Mouse (Mus musculus) liver, embryonic 13.5 days (tissue): ENCODE data around the gene Brwd3. TPM values are rescaled to one million over a fixed set of nuclear protein-coding genes. Genes with fewer than 3 reads are reported as not detected.

Experiments
- ATAC-seq: fragments of 200-750 bp; cut with Nextera tagmentation; 2 replicates; pipeline ENCODE4 v1.8.0; 2017; ENCODE audit warnings: low read depth, mild to moderate bottlenecking, moderate number of reproducible peaks, moderate library complexity
- DNase-seq: peaks from one replicate; pipeline ENCODE4 v3.0.0; 2022
- H3K27ac ChIP-seq: fragments of 300-500 bp; sonication (generic); 2 replicates; pipeline ENCODE4 v1.5.1; 2015; ENCODE audit warnings: moderate library complexity, mild to moderate bottlenecking, inconsistent platforms
- H3K27me3 ChIP-seq: fragments of 300-500 bp; sonication (generic); 2 replicates; pipeline ENCODE4 v1.6.1; 2015; ENCODE audit warnings: mild to moderate bottlenecking, inconsistent platforms
- H3K36me3 ChIP-seq: fragments of 300-500 bp; sonication (generic); 2 replicates; pipeline ENCODE4 v1.6.1; 2015; ENCODE audit warnings: mild to moderate bottlenecking, inconsistent platforms
- H3K4me1 ChIP-seq: fragments of 300-500 bp; sonication (generic); replicated peaks from 2 replicates; pipeline ENCODE4 v1.6.1; 2015; ENCODE audit warnings: inconsistent platforms
- H3K4me2 ChIP-seq: fragments of 300-500 bp; sonication (generic); 2 replicates; pipeline ENCODE4 v1.6.1; 2015; ENCODE audit warnings: inconsistent platforms, mild to moderate bottlenecking, moderate library complexity
- H3K4me3 ChIP-seq: fragments of 300-500 bp; sonication (generic); replicated peaks from 2 replicates; pipeline ENCODE4 v1.5.1; 2015; ENCODE audit warnings: mild to moderate bottlenecking, inconsistent platforms
- H3K9ac ChIP-seq: fragments of 300-500 bp; sonication (generic); 2 replicates; pipeline ENCODE4 v1.6.1; 2015; ENCODE audit warnings: mild to moderate bottlenecking, inconsistent platforms
- H3K9me3 ChIP-seq: fragments of 300-500 bp; sonication (generic); replicated peaks from 2 replicates; pipeline ENCODE4 v1.6.1; 2016; ENCODE audit warnings: inconsistent platforms
- WGBS: fragments of 180-500 bp; shearing (Covaris S2); methylation state at CpG from one replicate; pipeline ENCODE4 v1.1.7; 2015; ENCODE audit not compliant: insufficient replicate concordance; 5-methylcytosine and 5-hydroxymethylcytosine counted together
- polyA plus RNA-seq: library from polyadenylated mRNA; unstranded; fragments of >200 nt; fragmentation: Nextera tagmentation; extraction: Ambion mirVana; gene quantifications from 2 replicates; pipeline ENCODE4 v1.2.1, GENCODE M21; 2015

Gene Brwd3
- polyA plus RNA-seq, 1 experiment from 2014 or later: 1.2 TPM

DNA sequence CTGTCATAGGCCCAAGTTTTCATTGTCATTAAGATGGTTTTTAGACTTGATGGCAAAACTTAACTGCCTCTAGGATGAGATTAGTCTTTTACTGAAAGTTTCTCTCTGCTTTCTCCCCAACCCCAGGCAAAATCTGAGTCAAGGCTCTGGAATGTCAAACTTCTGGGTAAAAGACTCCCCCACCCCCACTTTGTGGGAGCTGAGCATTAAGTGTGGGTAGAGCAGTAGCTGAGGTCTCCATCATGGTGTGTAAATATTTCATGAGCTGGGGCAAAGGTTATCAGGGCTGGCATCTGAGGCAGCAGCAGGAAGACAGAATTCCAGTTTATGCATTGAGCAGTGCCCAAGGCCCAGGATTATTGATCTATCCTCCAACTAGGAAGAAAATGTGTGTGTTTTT is 102.4 kb downstream of the Brwd3 start:
- Histone ChIP-seq H3K4me2 (no peak overlapping the region), H3K4me1 (no peaks in the 10 kb centered on the region), H3K27ac (no peak overlapping the region), H3K36me3 (no peaks in the 10 kb centered on the region), H3K4me3 (no peak overlapping the region), H3K27me3 (no peaks in the 10 kb centered on the region), H3K9me3 (no peaks in the 10 kb centered on the region), H3K9ac (no peak overlapping the region)
- 0 out of 2 replicates have a peak, but pooled peaks have one; percentile 31 for ATAC-seq
- DNase-seq: no peak

- WGBS: 65% methylated on average over 1 of the region's 1 CpGs
- ATAC-seq: no peak
These were observed 104.6 kb downstream of the Brwd3 start for GRCm38 (mm10) chrX:108729564-108729963.

DNA sequence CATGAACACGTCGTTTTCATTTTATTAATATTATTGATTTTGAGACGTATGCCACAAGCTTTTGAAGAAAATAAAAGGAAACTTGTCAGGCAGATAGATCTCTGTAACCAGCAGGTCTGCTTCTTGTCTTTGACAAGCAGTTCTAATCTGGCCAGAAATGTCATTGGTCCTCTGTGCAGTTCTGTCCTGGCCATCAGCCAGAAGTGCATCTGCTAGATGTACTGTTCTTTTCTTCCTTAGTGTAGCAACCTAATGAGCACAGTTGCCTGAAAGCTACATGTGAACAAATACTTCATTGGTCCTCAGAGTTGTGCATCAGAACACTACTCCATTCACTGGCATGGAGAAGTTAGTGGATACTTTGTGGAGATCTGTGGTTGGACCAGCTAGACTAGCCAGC is 105.1 kb downstream of the Brwd3 start:
- 76% methylated on average over 3 of the region's 3 CpGs for WGBS
- Histone ChIP-seq H3K4me2 (no peak overlapping the region), H3K9me3 (no peaks in the 10 kb centered on the region), H3K36me3 (no peaks in the 10 kb centered on the region), H3K4me1 (no peaks in the 10 kb centered on the region), H3K4me3 (no peak overlapping the region), H3K27me3 (no peaks in the 10 kb centered on the region), H3K9ac (no peak overlapping the region), H3K27ac (no peak overlapping the region)
- no peak for DNase-seq
- no peak for ATAC-seq

More at GRCm38 (mm10) chrX:108729564-108729963, 104.6 kb downstream of the Brwd3 start:
- Histone ChIP-seq H3K27me3 (no peaks in the 10 kb centered on the region), H3K4me3 (no peak overlapping the region), H3K4me1 (no peaks in the 10 kb centered on the region), H3K9ac (no peak overlapping the region), H3K9me3 (no peaks in the 10 kb centered on the region), H3K27ac (no peak overlapping the region), H3K4me2 (no peak overlapping the region), H3K36me3 (no peaks in the 10 kb centered on the region)
- no peak for DNase-seq

DNA sequence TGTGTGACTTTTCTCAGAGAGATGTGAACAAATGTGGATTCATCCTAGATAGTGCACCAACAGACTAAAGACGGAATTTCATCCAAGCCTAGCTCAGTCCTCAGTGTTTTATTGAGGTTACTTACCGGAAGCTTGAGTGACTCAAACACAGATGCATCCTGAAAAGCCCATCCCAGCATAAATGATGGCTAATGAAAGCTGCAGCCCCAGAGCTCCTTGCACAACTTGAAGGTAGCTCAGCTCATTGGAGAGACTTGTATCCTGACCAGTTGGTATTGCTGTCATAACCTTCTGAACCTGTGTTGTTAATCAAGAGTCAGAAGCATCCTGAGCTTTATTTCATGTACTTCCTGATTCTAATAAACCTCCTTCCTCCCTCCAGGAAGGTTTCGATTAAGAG is 105.8 kb downstream of the Brwd3 start:
- H3K27me3 ChIP-seq: no peaks in the 10 kb centered on the region
- DNase-seq: no peak
- H3K27ac ChIP-seq: no peak overlapping the region
- H3K9ac ChIP-seq: no peak overlapping the region
- no peaks in the 10 kb centered on the region for H3K4me1 ChIP-seq
- no peaks in the 10 kb centered on the region for H3K36me3 ChIP-seq
- no peak overlapping the region for H3K4me2 ChIP-seq
- no peak for ATAC-seq
- no peak overlapping the region for H3K4me3 ChIP-seq
- WGBS: 35% methylated on average over 3 of the region's 3 CpGs
- no peaks in the 10 kb centered on the region for H3K9me3 ChIP-seq

DNA sequence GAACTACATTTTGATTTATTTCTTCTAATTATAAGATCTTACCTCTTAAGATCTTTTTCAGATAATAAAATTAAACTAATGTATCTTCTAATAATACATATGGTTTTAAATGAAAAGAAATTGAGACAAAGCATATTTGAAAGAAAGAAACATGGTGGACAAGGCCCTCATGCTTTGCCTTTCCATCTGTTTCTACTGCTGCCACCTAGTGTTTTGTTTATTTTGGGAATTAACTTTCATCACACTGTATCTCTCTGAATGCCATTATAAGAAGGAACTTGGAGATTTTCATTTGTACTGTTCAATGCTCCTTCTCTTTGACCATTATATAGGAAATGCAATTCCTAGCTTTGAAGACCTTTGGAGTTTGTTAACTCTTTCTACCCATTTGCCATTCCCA is 109.9 kb downstream of the Brwd3 start:
- H3K4me2 ChIP-seq: no peak overlapping the region
- H3K36me3 ChIP-seq: no peaks in the 10 kb centered on the region
- DNase-seq (no peak), ATAC-seq (no peak)
- H3K9ac ChIP-seq: no peak overlapping the region
- no peaks in the 10 kb centered on the region for H3K4me1 ChIP-seq
- no peaks in the 10 kb centered on the region for H3K9me3 ChIP-seq
- no peaks in the 10 kb centered on the region for H3K27me3 ChIP-seq
- H3K27ac ChIP-seq: no peak overlapping the region
- no peak overlapping the region for H3K4me3 ChIP-seq

GRCm38 (mm10) chrX:108722447-108722846 is 111.7 kb downstream of the Brwd3 start:
- ATAC-seq (no peak), DNase-seq (no peak)
- no peak overlapping the region for H3K4me3 ChIP-seq
- no peak overlapping the region for H3K27ac ChIP-seq
- H3K9me3 ChIP-seq: no peaks in the 10 kb centered on the region
- H3K36me3 ChIP-seq: no peaks in the 10 kb centered on the region
- no peaks in the 10 kb centered on the region for H3K4me1 ChIP-seq
- no peak overlapping the region for H3K4me2 ChIP-seq
- no peak overlapping the region for H3K9ac ChIP-seq
- no peaks in the 10 kb centered on the region for H3K27me3 ChIP-seq
- WGBS: 77% methylated on average over 1 of the region's 1 CpGs

GRCm38 (mm10) chrX:108704312-108704711 is 129.9 kb downstream of the Brwd3 start:
- no peak overlapping the region for H3K9ac ChIP-seq
- H3K4me3 ChIP-seq: no peak overlapping the region
- no peak overlapping the region for H3K4me2 ChIP-seq
- DNase-seq (no peak), ATAC-seq (no peak)
- H3K4me1 ChIP-seq: no peaks in the 10 kb centered on the region
- WGBS: 66% methylated on average over 2 of the region's 2 CpGs
- no peaks in the 10 kb centered on the region for H3K9me3 ChIP-seq
- no peak overlapping the region for H3K27ac ChIP-seq
- H3K36me3 ChIP-seq: no peaks in the 10 kb centered on the region
- H3K27me3 ChIP-seq: no peaks in the 10 kb centered on the region

Other genes with a start within 250 kb of the Brwd3 start
- gene Gm379, start 169.5 kb downstream of the Brwd3 start, polyA plus RNA-seq: not detected in 2 replicates
- 21.0 and 25.6 TPM in 2 replicates for gene Hmgn5, start 179.0 kb upstream of the Brwd3 start, polyA plus RNA-seq